Mouse (Mus musculus) R1 (cell line): ENCODE measurements around the gene Ankar.

Experiments used
- DNase-seq: peaks from one replicate; pipeline ENCODE4 v3.0.0-alpha.2; 2018; ENCODE audit warnings: low read depth, low spot score

Ankar gene

DNA sequence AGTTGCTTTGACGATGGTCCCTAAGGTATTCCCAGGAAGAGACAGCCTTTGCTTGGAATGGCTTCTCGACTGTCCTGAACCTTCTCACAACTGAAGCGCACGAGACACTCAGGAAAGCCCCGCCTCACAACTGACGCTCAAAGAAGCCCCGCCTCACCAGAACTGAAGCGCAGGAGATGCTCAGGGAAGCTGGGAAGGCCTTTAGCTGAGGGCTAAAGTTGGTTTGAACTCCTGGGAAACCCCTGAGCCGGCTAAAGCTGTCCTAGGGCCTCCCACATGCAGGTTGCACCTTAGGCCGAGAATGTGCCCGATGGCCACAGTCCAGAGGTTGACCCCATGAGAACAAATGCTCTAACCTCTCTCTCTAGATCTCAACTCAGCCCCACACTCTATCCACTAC is at the start of gene Ankar:
TSS of gene Ankar (minus strand) at position 101 of the 400 bp plus-strand sequence.
- no peak for DNase-seq

- no peak for DNase-seq
These were observed 46.0 kb upstream of the Ankar start for GRCm38 (mm10) chr1:72746382-72746781.

GRCm38 (mm10) chr1:72744816-72745506 is 44.6 kb upstream of the Ankar start:
- DNase-seq, result no peak

DNA sequence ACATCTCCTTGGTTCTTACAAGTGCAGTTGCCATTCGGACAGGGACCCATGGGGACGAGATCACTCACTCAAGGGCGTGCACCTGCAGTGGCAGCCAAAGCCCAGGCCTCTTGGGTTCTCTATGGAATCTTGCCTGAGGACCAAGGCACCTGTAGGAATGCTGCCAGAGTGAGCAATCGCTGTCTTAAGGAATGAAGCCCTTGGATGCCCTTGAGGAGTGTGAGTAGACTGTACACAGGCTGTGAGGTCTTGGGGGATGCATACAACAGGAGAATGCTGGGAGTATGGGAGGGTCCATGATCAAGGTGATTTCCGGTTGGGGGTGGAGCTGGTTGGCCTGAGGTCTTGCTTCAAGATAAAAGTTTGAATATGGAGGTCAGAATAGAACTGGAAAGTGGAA is 41.0 kb upstream of the Ankar start:
- DNase-seq, result peak; percentile 69

DNA sequence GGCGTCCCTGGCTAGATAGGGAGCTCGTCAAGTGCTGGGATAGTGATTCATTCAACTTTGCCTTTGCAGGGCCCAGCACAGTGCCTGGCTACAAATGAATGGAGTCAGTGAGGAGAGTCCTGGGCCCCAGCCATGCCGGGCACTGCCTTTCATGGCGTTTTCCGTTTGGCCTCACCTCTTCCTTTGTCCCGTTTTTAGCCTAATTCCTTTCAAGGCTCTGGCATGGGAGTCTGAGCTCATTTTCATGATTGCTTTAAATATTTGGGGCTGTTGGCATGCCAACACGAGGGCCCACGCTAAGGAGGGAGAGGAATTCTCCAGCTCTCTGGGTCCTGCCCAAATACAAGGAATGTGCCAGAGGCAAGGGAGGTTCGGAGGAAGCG is 39.3 kb upstream of the Ankar start:
- DNase-seq, result peak; percentile 54

- peak; percentile 23 for DNase-seq
These were observed 38.7 kb upstream of the Ankar start for GRCm38 (mm10) chr1:72738946-72739680.

DNA sequence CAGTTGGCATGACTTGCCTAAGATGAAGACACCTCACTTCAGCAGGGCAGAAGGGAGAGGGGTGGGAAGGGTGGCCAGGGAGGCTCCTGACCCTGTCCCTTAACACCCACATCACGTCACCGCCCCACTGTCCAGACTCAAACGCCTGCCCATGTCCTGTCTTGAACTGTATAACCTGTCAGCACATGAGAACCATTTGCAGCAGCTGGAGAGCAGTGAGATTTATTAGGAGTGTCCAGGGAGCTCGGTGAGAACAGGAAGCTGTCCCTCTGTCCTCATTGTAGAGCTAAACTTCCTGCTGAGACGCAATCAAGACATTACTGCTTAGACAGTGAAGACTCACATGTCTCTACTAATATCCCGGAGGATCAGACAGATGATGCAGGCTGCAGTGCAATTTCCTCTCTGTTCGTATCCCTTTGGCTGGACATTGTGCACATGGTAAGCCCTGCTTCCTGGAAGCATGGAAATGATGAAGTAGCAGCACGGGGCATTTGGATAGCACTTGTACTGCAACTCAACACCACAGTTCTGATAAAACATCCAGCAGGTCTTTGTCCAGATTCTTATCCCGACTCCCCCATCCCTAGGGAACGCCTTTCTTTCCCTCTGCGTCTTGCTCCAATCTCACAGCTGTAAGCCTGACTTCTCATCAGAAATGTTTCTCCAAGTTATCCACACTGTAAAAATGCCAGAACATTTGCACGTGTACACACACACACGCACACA is 36.2 kb upstream of the Ankar start:
- no peak for DNase-seq

DNA sequence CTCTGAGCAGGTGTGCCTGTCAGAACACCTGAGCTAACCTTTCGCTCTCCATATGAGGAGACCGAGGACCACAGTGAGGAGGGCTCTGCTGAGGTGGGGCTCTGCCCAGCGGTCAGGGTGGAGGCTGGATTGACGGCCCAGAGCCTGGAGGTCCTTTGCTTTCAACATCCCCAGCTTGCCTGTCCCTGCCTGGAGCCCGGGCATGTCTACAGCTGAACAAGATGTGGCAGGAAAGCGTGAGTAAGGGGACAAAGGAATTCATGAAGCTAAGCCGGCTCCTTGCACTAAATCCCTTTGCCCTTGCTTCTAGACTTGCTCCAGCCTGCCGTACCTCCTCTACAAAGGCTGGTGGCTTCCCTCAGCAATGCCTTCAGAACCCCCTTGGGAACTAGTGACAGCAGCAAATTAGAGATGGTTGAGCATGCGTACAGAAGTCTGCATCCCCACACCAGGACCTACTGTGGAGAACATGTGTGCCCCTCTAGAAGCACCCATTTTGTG is 32.9 kb upstream of the Ankar start:
- DNase-seq, result no peak

- DNase-seq, result no peak
These were observed 29.7 kb upstream of the Ankar start for GRCm38 (mm10) chr1:72730126-72730525.

DNA sequence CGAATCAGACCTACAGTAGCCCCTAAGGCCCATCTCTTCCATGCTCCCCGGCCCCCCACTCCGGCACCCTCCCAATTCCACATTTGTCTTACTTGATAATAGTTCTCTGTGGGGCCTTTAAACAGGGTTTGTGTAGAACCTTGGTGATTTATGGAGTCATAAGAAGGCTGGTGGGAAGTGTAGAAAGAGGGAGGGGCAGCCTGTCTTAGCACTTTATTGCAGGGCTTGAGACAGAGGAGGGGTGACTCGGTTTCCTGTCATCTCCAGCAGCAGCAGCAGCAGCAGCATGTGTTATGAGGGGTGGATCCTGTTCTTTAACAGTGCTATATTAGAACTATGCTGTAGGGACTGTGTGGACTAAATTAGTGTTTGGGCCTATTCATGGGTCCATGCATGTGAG is 28.4 kb upstream of the Ankar start:
- no peak for DNase-seq

DNA sequence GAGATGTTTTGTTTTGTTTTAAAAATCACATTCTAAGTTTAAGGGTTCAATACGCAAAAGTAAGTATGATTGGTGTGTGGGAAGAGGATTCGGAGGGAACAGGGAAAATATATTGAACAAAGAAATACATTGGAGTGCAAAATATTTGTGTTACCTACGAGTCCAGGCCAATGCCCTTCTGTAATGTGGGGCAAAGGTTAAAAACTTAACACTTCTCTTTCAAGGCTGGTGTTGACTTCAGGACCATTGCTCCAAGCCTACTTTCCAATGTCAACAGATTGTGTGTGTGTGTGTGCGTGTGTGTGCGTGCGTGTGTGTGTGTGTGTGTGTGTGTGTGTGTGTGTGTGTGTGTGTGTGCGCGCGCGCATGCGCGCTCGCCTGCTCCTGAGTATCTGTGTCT is 25.6 kb upstream of the Ankar start:
- DNase-seq, result no peak

DNA sequence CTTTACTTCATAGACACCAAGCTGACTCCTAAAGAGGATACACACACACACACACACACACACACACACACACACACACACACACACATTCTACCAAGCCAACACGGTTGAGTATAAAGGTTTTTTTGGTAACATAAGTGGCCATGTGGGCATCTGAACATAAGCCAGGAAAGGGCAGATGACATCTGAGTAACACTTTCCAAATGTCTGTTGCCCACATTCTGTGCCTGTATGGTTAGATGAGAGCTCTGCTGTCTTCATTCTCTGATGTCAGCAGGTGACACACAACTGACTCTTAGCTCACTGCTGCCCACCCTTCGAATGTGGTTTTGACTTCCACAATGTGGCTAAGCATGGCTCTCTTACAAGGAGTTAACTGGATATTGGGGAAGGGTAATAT is 24.0 kb upstream of the Ankar start:
- no peak for DNase-seq

- no peak for DNase-seq
These were observed 22.3 kb upstream of the Ankar start for GRCm38 (mm10) chr1:72722646-72723045.

DNA sequence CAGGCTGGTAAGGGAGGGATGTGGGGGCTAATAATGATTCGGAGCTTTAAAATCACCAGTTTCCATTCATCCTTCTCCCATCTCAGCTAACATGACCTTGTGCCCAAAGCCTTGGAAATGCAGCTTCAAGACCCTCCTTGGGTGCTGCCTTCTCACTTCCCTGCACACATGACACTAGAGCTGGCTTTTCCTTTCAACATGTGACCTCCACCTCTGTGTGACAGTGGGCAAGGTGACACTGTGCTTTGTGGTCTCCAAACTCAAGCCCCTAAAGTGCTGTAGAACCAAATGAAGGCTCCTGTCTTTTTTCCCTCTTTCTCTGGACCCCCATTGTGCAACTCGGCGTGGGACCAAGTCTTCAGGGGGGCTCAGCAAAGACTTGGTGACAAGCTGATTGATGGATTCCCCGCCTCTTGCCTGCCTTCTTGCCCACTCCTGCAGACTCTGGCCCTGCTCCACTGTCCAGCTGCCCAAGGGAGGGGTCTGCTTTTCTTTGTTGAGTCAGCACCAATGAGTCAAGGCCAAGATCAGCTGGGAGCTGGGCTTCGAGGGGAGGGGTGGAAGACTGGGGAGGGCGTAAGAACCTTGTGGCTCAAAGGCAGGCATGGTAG is 19.8 kb upstream of the Ankar start:
- no peak for DNase-seq

GRCm38 (mm10) chr1:72718846-72719245 is 18.5 kb upstream of the Ankar start:
- peak; percentile 87 for DNase-seq

GRCm38 (mm10) chr1:72717540-72717939 is 17.2 kb upstream of the Ankar start:
- no peak for DNase-seq

- peak; percentile 88 for DNase-seq
These were observed 16.5 kb upstream of the Ankar start for GRCm38 (mm10) chr1:72716926-72717325.

DNA sequence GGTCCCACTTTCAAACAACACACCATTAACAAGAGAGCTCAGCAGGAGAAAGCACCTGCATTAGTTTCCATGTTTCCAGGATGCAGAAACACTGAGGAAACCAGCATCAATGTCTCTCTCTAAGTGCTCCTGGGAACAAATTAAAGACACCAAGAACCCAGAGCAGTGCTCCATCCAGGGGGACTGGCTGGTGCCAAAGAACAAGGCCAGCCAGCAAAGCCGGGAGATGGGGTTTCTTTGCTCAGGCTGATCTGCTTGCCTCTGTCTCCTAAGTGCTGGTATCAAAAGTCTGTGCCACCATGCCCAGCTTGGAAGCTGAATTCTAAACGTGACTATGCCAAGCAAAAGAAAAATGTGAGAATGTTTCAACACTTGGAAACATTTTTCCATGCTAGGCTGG is 16.0 kb upstream of the Ankar start:
- no peak for DNase-seq

GRCm38 (mm10) chr1:72715593-72716361 is 15.4 kb upstream of the Ankar start:
- no peak for DNase-seq

- DNase-seq, result no peak
These were observed 14.7 kb upstream of the Ankar start for GRCm38 (mm10) chr1:72715065-72715464.

GRCm38 (mm10) chr1:72714547-72714946 is 14.2 kb upstream of the Ankar start:
- no peak for DNase-seq
